Mouse (Mus musculus): ENCODE measurements around the gene Tnip1.
A peak's percentile ranks its signal among the peaks of the same experiment; 100 is the strongest.

Tnip1 gene

GRCm38 (mm10) chr11:54881051-54881474, 81.7 kb downstream of the Tnip1 start:
- no peak for DNase-seq (ENCODE audit: extremely low read depth, low read depth, low spot score)

GRCm38 (mm10) chr11:54879922-54880321, 82.8 kb downstream of the Tnip1 start:
- DNase-seq (ENCODE audit: extremely low read depth, low read depth, low spot score), result no peak

DNA sequence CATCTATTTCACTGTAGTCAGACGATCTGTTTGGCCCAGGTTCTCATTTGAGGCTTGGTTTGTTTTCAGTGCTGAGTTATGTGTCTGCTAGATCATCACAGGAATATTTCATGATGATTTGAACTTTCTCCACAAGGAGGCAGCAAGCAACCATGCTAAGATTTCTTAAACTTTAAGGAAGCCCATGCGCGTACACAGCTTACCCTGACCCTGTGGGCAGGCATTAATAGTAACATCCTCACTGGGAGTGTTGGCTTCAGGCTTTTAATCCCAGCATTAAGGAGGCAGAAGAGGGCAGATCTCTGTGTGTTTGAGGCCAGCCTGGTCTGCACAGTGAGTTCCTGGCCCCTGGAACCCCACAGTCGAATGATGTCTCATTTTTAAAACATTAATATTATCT, 83.3 kb downstream of the Tnip1 start:
- no peak for DNase-seq (ENCODE audit: extremely low read depth, low read depth, low spot score)

GRCm38 (mm10) chr11:54878893-54879292, 83.8 kb downstream of the Tnip1 start:
- no peak for DNase-seq (ENCODE audit: extremely low read depth, low read depth, low spot score)

DNA sequence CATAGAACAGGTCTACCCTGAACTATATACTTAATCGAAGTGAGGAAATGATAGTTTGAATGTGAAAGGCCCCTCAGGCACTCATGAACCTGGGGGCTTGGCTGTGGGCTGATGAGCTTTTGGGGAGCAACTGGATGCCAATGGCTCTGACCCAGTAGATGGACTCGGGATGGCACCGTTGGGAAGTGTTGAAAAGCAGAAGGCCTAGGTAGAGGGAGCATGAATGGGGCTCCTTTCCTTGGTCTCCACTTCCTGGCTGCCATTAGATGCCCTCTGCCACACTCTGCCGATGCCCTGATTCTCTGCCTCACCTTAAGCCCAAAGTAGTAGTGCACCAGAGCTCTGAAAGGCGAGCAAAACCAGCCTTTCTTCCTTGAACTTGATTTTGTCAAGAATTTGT, 86.7 kb downstream of the Tnip1 start:
- no peak for DNase-seq (ENCODE audit: extremely low read depth, low read depth, low spot score)

- DNase-seq (ENCODE audit: extremely low read depth, low read depth, low spot score), result no peak
Observed at GRCm38 (mm10) chr11:54871831-54872537, 90.7 kb downstream of the Tnip1 start.

DNA sequence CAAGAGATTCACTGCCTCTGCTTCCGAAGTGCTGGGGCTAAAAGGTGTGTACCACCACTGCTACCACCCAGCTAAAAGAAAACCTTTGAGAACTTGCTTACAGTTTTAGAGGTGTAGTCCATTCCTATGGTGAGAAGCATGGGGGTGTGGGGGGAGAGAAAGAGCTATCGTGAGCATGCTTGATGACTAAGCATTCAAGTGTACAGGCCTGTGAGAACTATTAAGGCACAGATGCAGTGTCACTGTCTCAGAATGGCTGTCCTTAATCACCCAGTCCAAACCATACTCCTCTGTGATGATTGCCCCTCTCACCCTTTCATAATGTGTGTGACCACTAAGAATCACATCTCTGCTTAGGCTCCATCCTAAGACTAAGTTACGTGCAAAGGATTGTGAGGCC, 93.4 kb downstream of the Tnip1 start:
- no peak for DNase-seq (ENCODE audit: extremely low read depth, low read depth, low spot score)

DNA sequence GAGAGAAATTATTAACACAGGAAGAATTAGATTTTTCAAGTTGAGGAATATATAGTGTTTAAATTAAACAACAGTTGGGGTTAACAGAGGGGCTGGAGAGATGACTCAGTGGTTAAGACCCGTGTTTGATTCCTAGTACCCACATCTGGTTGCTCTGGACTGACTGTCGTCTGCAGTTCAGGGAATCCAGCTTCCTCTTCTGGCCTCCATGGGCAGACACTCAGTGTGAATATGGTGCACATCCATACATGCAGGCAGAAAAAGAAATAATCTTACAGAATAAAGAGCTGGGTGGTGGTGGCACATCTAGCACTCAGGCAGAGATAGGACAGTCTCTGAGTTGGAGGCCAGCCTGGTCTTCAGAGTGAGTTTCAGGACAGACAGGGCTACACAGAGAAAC, 94.3 kb downstream of the Tnip1 start:
- DNase-seq (ENCODE audit: extremely low read depth, low read depth, low spot score), result no peak

GRCm38 (mm10) chr11:54867903-54868434, 94.7 kb downstream of the Tnip1 start:
- no peak for DNase-seq (ENCODE audit: extremely low read depth, low read depth, low spot score)

- no peak for DNase-seq (ENCODE audit: extremely low read depth, low read depth, low spot score)
Observed at GRCm38 (mm10) chr11:54867049-54867385, 95.7 kb downstream of the Tnip1 start.

DNA sequence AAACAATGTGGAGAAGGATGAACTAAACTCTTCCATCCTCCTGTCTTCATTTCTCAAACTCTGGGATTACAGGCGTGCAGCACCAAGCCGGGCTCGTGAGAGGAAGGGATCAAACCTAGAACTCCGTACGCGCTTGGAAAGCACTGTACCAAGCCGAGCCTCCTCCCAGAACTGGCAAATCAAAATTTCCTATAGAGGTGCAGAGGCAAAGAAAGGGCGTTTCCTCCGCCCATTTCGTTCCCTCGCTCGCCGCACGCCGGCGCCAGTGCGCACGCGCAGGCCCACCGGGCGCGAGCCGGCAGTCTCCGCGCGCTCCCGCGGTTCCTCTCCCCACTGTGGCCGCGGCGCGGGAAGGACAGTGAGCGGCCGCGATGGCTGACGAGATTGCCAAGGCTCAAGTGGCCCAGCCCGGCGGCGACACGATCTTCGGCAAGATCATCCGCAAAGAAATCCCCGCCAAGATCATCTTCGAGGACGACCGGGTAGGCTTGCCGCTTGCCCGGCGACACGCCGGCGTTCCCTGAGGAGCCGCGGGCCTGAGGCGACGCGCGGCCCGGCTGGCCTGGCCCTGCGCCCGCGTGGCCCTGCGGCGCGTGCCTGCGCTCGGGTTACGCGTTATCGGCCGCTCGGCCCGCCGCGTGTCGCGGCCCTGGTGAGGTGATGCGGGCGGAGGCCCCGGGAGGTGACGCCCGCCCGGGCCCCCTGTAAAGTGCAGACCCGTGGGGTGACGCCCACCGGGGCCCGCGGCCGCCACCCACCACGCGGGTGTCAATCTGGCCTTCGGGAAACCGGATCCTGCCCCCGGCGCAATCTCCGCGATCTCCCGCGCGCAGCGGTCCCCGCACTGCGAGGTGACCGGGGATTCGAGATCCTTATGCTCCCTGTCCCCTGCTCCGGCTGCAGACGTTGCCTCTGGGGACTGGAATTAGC, 96.3 kb downstream of the Tnip1 start, which contains the start of gene Hint1:
Gene Hint1, plus strand, starts transcription at position 265 of the 930 bp plus-strand sequence.
- DNase-seq (ENCODE audit: extremely low read depth, low read depth, low spot score), result no peak

GRCm38 (mm10) chr11:54865330-54866085, 97.2 kb downstream of the Tnip1 start:
- no peak for DNase-seq (ENCODE audit: extremely low read depth, low read depth, low spot score)

DNA sequence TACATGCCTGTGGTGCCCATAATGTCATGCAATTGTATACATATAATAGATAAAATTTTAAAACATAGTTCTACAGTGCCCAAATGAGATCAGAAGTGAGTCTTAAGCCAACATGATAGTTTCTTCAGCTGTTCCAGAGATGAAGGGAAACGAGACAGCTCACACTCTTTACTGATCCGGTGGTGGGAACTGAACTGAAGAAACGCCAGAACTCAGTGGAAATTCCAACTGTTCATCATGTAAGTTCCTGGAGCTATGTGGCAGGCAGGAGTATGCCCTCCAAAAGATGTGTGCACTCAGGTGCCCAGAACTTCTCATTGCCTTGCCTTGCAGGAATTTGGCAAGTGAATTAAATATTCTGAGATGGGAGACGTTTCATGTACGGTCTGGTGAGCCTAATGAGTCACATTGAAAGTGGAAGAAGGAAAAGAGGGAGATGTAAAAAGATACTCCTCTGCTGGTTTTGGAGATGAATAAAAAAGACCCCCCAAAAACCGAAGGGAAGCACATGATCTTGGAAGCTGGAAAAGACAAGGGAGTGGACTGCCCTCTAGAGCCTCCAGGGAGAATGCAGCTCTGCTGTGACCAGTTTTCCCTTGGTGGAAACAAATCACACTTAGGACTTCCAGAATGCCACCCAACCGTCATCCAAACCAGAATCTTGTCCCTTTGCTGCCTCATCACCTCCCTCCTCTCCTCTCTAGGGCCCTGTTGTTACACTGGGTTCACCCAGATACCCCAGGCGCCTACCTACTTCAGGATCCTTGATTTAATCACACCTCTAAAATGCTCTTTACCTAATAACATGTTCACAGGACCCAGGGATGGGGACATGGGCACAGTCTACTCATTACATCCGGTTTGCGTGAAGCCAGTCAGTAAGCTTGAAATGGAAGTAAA, 99.8 kb downstream of the Tnip1 start:
- DNase-seq (ENCODE audit: extremely low read depth, low read depth, low spot score), result no peak

DNA sequence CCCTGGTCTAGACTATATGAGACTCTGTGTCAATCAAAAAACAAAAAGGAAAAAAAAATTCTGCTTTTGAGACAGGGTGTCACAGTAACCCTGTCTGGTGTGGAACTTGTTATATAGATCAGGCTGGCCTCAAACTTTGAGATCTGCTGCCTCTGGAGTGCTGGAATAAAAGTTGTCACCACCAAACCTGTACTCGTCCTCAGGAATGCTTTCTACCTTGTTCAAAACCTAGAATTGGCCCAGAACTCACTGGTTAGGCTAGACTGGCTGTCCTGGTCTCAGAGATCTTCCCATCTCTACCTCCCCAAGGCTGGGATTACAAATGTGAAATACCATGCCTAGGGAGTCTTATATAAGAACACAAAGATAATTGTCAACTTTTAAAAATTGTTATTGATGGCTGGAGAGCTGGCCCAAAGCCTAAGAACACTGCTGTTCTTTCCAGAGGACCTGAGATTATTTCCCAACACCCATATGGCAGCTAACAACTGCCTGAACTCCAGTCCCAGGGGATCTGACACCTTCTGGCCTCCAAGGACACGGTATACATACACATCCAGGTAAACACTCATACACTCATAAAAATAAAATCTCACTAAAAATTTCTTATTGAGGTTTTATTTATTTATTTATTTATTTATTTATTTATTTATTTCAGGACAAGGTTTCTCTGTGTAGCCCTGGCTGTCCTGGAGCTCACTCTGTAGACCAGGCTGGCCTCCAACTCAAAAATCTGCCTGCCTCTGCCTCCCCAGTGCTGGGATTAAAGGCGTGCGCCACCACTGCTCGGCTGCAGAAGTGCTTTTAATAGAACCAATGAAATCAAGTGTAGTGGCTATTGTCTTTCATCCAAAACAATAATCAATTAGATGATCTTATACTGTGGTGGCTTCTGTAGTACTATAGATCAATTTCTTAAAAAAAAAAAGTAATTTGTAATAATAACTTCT, 101.0 kb downstream of the Tnip1 start:
- DNase-seq (ENCODE audit: extremely low read depth, low read depth, low spot score), result peak; percentile 77
